Mouse (Mus musculus) CH12.LX (cell line): ENCODE results near the gene Eya2.

Experiments used
- CHD1 ChIP-seq: IDR thresholded peaks from 2 replicates; pipeline ENCODE4 v1.6.1; 2012; ENCODE audit warnings: low read depth, low read length, improper control_type of control experiment, inconsistent platforms
- MEF2A ChIP-seq: IDR thresholded peaks from 2 replicates; pipeline ENCODE4 v1.6.1; 2014; ENCODE audit warnings: low read depth, mild to moderate bottlenecking, inconsistent platforms, low read length, improper control_type of control experiment, borderline replicate concordance
- POLR2A ChIP-seq: IDR thresholded peaks from 2 replicates; pipeline ENCODE4 v1.6.1; 2011; ENCODE audit warnings: low read depth, mild to moderate bottlenecking, improper control_type of control experiment, low read length
- USF1 ChIP-seq: IDR thresholded peaks from 2 replicates; pipeline ENCODE4 v1.6.1; 2014; ENCODE audit warnings: low read depth, mild to moderate bottlenecking, inconsistent platforms, low read length, improper control_type of control experiment
- ZKSCAN1 ChIP-seq: IDR thresholded peaks from 2 replicates; pipeline ENCODE4 v1.6.1; 2012; ENCODE audit warnings: low read depth, inconsistent platforms, low read length, improper control_type of control experiment, borderline replicate concordance
- ZNF384 ChIP-seq: IDR thresholded peaks from 2 replicates; pipeline ENCODE4 v1.6.1; 2012; ENCODE audit warnings: low read depth, low read length, improper control_type of control experiment, inconsistent platforms

DNA sequence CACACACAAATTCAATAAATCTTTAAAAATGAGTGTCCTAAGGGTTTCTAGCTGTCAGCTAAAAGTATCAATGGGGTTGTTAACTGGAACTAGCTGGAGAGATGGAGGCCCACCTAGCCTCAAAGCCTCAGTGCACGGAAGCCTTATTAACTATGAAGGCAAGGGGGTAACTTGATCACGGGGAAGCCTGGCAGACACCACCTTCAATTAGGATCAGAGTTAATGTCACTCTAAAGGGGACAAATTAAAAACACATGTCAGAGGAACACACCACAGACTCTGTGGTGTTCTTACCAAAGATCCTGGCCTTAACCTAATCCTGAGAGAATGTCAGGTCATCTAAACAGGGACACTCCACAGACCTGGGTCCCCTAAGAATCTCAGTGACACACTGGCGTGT, 10.3 kb upstream of the Eya2 start:
- TF ChIP-seq ZNF384, result no peak
- TF ChIP-seq POLR2A, result no peak
- TF ChIP-seq ZKSCAN1, result no peak
- TF ChIP-seq MEF2A, result no peak
- no peak for TF ChIP-seq CHD1
- TF ChIP-seq USF1, result no peak
